Mouse (Mus musculus): ENCODE data around the gene Zfp653. TPM values are rescaled to one million over a fixed set of nuclear protein-coding genes. Genes with fewer than 3 reads are reported as not detected.

The Zfp653 gene
- polyA plus RNA-seq, 1 experiment, result 39.5 TPM

DNA sequence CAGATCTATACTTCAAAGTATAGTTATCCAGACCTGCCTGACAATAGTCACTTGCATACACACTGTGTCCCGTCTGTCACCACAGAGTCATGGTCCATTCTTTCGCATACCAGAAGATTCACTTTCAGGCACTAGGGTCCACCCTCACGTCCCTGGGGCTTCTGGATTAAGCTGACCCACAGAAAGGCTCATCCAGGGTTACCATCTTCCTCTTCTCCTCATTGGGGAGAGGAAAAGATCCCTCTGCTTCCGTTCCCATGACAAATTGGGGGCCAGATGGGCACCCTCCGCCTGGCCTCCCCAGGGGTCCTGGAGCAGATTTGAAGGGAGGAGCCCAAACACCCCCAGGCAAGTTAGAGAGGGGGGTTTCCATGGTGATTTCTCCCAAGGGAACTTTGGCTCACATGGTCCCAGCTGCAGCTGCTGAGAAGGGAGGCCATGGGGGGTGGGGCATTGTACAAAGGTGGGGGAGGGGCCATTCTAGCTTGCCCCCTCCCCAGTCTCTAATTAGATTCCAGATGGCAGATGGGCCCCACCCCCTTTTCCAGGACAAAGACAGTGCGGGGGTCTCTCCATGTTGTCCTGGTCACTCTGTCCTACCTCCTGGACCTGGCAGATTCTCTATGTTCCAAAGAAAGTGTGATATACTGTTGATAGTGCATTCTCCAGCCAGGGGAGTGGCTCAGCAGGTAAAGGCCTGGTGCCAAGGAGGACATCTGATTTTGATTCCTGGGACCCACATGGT lies 35.7 kb downstream of the Zfp653 start:
- DNase-seq (ENCODE audit: extremely low spot score in 1 of 2, low spot score in 1 of 2), result no peak

DNA sequence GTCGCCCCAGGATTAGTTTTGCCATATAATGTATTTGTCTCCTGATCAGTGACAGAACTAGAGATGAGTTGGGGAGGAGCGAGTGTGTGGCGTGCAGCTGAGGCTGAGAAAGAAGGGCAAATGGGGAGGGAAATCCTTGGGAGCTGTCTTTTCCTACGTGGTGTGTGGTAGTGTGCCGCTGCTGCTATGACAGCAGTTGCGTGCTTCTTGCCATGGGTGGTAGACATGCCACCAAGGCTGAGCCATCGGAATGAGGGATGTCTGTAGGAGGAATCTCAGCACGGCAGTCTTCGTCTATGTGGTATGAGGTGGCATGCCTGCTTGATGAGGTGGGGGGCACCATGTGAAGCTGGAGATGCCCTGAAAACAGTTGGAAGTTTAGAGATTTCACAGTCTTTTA lies 40.8 kb downstream of the Zfp653 start:
- no peak for DNase-seq (ENCODE audit: extremely low spot score in 1 of 2, low spot score in 1 of 2)

- no peak for DNase-seq (ENCODE audit: extremely low spot score in 1 of 2, low spot score in 1 of 2)
Observed at GRCm38 (mm10) chr9:22028467-22028866, 42.7 kb downstream of the Zfp653 start.

GRCm38 (mm10) chr9:22024592-22024991 lies 46.6 kb downstream of the Zfp653 start:
- no peak for DNase-seq (ENCODE audit: extremely low spot score in 1 of 2, low spot score in 1 of 2)

GRCm38 (mm10) chr9:22017208-22017825 lies 53.9 kb downstream of the Zfp653 start:
- DNase-seq (ENCODE audit: extremely low spot score in 1 of 2, low spot score in 1 of 2), result no peak

DNA sequence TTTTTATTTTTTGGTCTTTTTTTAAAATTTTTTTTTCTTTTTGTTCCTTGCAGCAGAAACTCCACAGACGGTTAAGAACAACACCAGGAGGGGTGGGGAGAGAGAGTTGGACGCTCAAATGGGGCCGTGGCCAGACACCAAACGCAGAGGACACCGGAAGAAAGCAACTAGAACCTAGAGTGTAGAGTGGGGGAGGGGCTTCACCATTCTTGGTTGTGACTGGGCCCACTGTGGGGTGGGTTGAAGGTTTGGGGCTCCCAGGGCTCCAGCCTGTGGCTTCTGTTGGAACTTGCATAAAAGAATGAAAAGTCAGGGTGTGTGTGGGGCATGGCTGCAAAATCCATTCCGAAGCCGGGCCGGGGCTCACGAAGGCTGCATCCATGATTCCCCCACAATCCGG lies 54.9 kb downstream of the Zfp653 start:
- DNase-seq (ENCODE audit: extremely low spot score in 1 of 2, low spot score in 1 of 2), result no peak

DNA sequence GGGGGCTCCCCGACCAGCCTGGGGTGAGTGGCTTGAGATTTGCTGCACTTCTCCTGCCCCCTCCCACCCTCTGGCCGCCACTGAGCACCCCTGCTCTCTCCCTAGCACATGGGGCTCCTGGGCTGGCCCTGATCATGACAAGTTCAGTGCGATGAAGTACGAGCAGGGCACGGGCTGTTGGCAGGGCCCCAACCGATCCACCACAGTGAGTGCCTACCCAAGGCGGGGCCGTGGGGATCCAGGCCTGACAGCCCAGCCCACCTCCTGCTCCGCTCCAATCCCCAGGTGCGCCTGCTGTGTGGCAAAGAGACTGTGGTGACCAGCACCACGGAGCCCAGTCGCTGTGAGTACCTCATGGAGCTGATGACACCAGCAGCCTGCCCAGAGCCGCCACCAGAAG lies 58.4 kb downstream of the Zfp653 start:
- DNase-seq (ENCODE audit: extremely low spot score in 1 of 2, low spot score in 1 of 2), result no peak

GRCm38 (mm10) chr9:22011055-22011454 lies 60.1 kb downstream of the Zfp653 start:
- DNase-seq (ENCODE audit: extremely low spot score in 1 of 2, low spot score in 1 of 2), result no peak

Other genes starting within 250 kb of the Zfp653 start
- not detected in 2 replicates for gene Angptl8, start 235.9 kb downstream of the Zfp653 start, polyA plus RNA-seq (2012; rRNA removed)
- 47.7 and 50.1 TPM in 2 replicates for gene Dock6, start 218.7 kb downstream of the Zfp653 start, polyA plus RNA-seq (2012; rRNA removed)
- gene Rab3d, start 153.2 kb downstream of the Zfp653 start, polyA plus RNA-seq (2012; rRNA removed), result 10.9 and 13.6 TPM in 2 replicates
- 18.3 and 26.9 TPM in 2 replicates for gene Ccdc159, start 143.9 kb downstream of the Zfp653 start, polyA plus RNA-seq (2012; rRNA removed)
- 53.8 and 53.9 TPM in 2 replicates for gene Tmem205, start 143.8 kb downstream of the Zfp653 start, polyA plus RNA-seq (2012; rRNA removed)
- gene Plppr2, start 134.3 kb downstream of the Zfp653 start, polyA plus RNA-seq (2012; rRNA removed), result 182 and 192 TPM in 2 replicates
- 9.0 and 10.1 TPM in 2 replicates for gene Swsap1, start 115.6 kb downstream of the Zfp653 start, polyA plus RNA-seq (2012; rRNA removed)
- 8.8 and 10.3 TPM in 2 replicates for gene Epor, start 107.9 kb downstream of the Zfp653 start, polyA plus RNA-seq (2012; rRNA removed)
- 5.0 and 6.7 TPM in 2 replicates for gene Rgl3, start 81.9 kb downstream of the Zfp653 start, polyA plus RNA-seq (2012; rRNA removed)
- gene Ccdc151, start 68.7 kb downstream of the Zfp653 start, polyA plus RNA-seq (2012; rRNA removed), result 6.9 TPM in 2 replicates
- gene Prkcsh, start 68.6 kb downstream of the Zfp653 start, polyA plus RNA-seq (2012; rRNA removed), result 106 and 112 TPM in 2 replicates
- 143 and 155 TPM in 2 replicates for gene Elavl3, start 19.4 kb downstream of the Zfp653 start, polyA plus RNA-seq (2012; rRNA removed)
- 0.54 TPM in 1 of 2 replicates, not detected in the other for gene Gm49318, start 117 bp downstream of the Zfp653 start, polyA plus RNA-seq (2012; rRNA removed)
- 62.5 and 64.9 TPM in 2 replicates for gene Ecsit, start 14.1 kb upstream of the Zfp653 start, polyA plus RNA-seq (2012; rRNA removed)
- gene Cnn1, start 27.8 kb upstream of the Zfp653 start, polyA plus RNA-seq (2012; rRNA removed), result 1.4 and 2.3 TPM in 2 replicates
- 107 and 121 TPM in 2 replicates for gene Elof1, start 45.8 kb upstream of the Zfp653 start, polyA plus RNA-seq (2012; rRNA removed)
- gene Acp5, start 64.3 kb upstream of the Zfp653 start, polyA plus RNA-seq (2012; rRNA removed), result 0.60 and 1.6 TPM in 2 replicates
- 93.7 and 106 TPM in 2 replicates for gene Pigyl, start 85.5 kb upstream of the Zfp653 start, polyA plus RNA-seq (2012; rRNA removed)
- 0.04 TPM in 1 of 2 replicates, not detected in the other for gene Zfp872, start 116.7 kb upstream of the Zfp653 start, polyA plus RNA-seq (2012; rRNA removed)
- 16.8 and 17.4 TPM in 2 replicates for gene Zfp809, start 154.3 kb upstream of the Zfp653 start, polyA plus RNA-seq (2012; rRNA removed)
- gene Zfp599, start 188.5 kb upstream of the Zfp653 start, polyA plus RNA-seq (2012; rRNA removed), result 1.3 and 1.7 TPM in 2 replicates
- gene Zfp810, start 236.3 kb upstream of the Zfp653 start, polyA plus RNA-seq (2012; rRNA removed), result 17.6 and 21.3 TPM in 2 replicates

Data from frontal cortex, adult 2 months (tissue).